Mouse (Mus musculus) frontal cortex, adult (tissue): ENCODE data around the gene Rabac1.

Source experiments
- ATAC-seq: cut with Nextera tagmentation; 2 replicates; pipeline ENCODE4 v1.9.2; 2017; ENCODE audit warnings: mild to moderate bottlenecking, moderate library complexity, mixed read lengths; ENCODE audit not compliant: low TSS enrichment

The Rabac1 gene

GRCm38 (mm10) chr7:24930475-24930874 lies 42.1 kb downstream of the Rabac1 start:
- no peak for ATAC-seq
